Mouse (Mus musculus) 3134 (cell line): ENCODE measurements around the gene Styxl1.

Experiments used
- DNase-seq: peaks from one replicate; pipeline ENCODE4 v3.0.0-alpha.2; 2011; ENCODE audit warnings: low spot score; ENCODE audit not compliant: insufficient read length; ENCODE audit errors: extremely low read depth

Styxl1 gene

GRCm38 (mm10) chr5:135703431-135703830 lies 74.8 kb downstream of the Styxl1 start:
- DNase-seq: no peak

GRCm38 (mm10) chr5:135702682-135703192 lies 75.4 kb downstream of the Styxl1 start:
- DNase-seq: peak; percentile 54

DNA sequence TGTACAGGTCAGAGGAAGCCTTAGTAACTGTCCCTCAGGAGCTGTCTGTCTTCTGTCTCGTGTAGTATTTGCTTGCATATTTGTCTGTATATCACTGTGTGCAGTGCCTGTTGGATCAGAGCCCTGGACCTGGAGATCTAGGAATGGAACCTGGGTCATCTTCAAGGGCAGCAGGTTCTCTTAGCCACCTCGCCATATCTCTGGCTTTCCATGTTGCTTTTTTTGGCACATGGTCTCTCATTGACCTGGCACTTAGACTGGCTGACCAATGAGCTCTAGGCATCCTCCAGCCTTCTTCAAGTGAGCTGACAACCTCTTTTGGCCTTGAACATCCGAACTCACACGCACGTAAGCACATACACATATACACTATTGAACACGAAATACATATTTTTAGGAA lies 76.0 kb downstream of the Styxl1 start:
- no peak for DNase-seq

DNA sequence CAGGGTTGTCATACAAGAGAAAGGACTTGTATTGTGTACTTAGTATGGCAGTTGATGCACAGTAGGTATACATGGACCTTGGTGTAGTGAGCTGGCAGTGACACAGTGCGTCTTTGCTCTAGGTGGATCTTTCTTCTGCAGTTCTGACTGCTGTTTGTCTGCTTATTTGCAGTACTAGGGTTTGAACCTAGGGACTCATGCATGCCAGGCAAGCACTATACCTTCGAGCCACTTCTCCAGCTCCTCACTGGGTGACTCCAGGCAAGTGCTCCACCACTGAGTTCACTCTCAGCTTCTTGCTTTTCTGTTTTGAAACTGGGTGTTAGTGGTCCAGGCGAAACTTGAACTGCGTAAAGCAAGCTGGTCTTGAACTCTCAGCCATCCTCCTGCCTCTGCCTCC lies 76.6 kb downstream of the Styxl1 start:
- DNase-seq: no peak

- no peak for DNase-seq
Measured at GRCm38 (mm10) chr5:135697711-135698111, 80.5 kb downstream of the Styxl1 start.
